Comparison of ENCODE assay signal across 9 mouse cellular contexts in the genomic region with DNA sequence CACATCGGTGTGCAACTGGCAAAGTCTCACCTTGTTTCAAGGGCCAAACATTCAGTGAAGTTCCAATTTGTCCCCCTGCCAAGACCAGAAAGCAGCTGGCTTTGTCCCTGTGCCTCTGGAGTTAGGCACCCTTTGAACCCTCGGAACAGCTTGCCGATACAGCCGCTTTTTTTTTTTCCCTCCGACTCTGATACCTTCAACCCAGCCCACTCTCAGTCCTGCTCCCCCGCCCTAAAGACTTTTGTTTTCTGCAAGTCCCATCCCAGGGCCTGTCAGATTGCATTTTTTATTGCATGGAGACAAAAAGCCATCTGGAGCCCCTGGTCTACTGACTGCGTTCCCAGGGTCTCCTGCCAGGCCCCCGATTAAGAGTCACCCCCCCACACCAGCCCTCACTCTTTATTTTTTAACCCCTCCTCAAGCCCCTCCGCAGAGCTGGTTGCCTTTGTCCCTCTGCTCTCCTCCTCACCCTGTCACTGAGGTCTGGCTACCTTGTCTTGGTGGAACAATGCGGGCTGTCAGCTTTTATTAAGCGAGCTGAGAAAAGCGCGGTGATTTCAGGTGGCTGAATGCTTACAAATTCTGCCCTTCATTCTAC. TPM values are rescaled to one million over a fixed set of nuclear protein-coding genes. Genes with fewer than 3 reads are reported as not detected.
DNase-seq lines count a peak whose midpoint lies in the region; ATAC-seq and TF ChIP-seq lines count a peak whose summit lies in the region.
"Had no signal": no experiment of that assay in that cellular context is flagged by ENCODE, and none has a peak within 500 bp of the region (broad histone marks: within the 10 kb centered on the region; RNA-seq: fewer than 3 reads in every experiment).

No protein-coding gene starts in this region.

- no peaks in the 10 kb centered on the region for H3K36me3 ChIP-seq in embryonic facial prominence, embryonic 10.5 days (replicated peaks)
- no peaks in the 10 kb centered on the region for H3K36me3 ChIP-seq in hindbrain, postnatal 0 days (ENCODE audit: insufficient read depth, low read length)
- H3K36me3 ChIP-seq in midbrain, embryonic 13.5 days: no peaks in the 10 kb centered on the region

- intact Hi-C loops in left cerebral cortex, postnatal 14 days (cut with DNase I): no loop called here

- H3K9me3 ChIP-seq in embryonic facial prominence, embryonic 10.5 days: no peaks in the 10 kb centered on the region
- no peaks in the 10 kb centered on the region for H3K9me3 ChIP-seq in hindbrain, postnatal 0 days (ENCODE audit: low read length)
- 0 out of 2 replicates have a peak, but pooled peaks cover 4% of the 10 kb centered on the region for H3K9me3 ChIP-seq in midbrain, embryonic 13.5 days

- DNase-seq in brain, embryonic 14.5 days (ENCODE audit: low read depth): peak; percentile 93
- DNase-seq in embryonic facial prominence, embryonic 10.5 days (ENCODE audit: low spot score): peak; percentile 53
- peak; percentile 80 for DNase-seq in hindbrain, postnatal 0 days (ENCODE audit: low spot score)
- no peak for DNase-seq in adrenal gland, adult 8-10 months
- DNase-seq in c-Kit-positive CD71-positive TER-119-positive erythroid progenitor cells, embryonic 14.5 days (ENCODE audit: low spot score): no peak
- DNase-seq in left cerebral cortex, postnatal 14 days (ENCODE audit: low spot score in 2 of 2): no peak
- DNase-seq in layer of hippocampus, adult 9-10 months (ENCODE audit: low spot score): no peak

- TF ChIP-seq POLR2A in brain, embryonic 14.5 days (IDR thresholded peaks at IDR 0.05; ENCODE audit: borderline replicate concordance, extremely low read depth, insufficient read depth, insufficient read length, poor library complexity, severe bottlenecking): no peak

- 0 out of 2 replicates have a peak overlapping the region, but pooled peaks have one; percentile 14 for H3K4me2 ChIP-seq in hindbrain, postnatal 0 days (ENCODE audit: low read depth, low read length)
- peak overlapping the region; percentile 42 for H3K4me2 ChIP-seq in midbrain, embryonic 13.5 days (replicated peaks)

- peaks cover 22% of the 10 kb centered on the region for H3K27me3 ChIP-seq in embryonic facial prominence, embryonic 10.5 days (replicated peaks; ENCODE audit: low read depth, poor library complexity, severe bottlenecking)
- H3K27me3 ChIP-seq in hindbrain, postnatal 0 days (ENCODE audit: insufficient read depth, low read length): no peaks in the 10 kb centered on the region
- H3K27me3 ChIP-seq in midbrain, embryonic 13.5 days: 0 out of 2 replicates have a peak, but pooled peaks cover 3% of the 10 kb centered on the region

- H3K4me3 ChIP-seq in embryonic facial prominence, embryonic 10.5 days: peak overlapping the region; percentile 33
- no peak overlapping the region for H3K4me3 ChIP-seq in hindbrain, postnatal 0 days (ENCODE audit: low read length)
- H3K4me3 ChIP-seq in midbrain, embryonic 13.5 days (replicated peaks): no peak overlapping the region

- peak overlapping the region; percentile 86 for H3K27ac ChIP-seq in embryonic facial prominence, embryonic 10.5 days (replicated peaks)
- H3K27ac ChIP-seq in hindbrain, postnatal 0 days: peak overlapping the region; percentile 79
- H3K27ac ChIP-seq in midbrain, embryonic 13.5 days: peak overlapping the region; percentile 95

- 28% methylated on average over 13 of the region's 13 CpGs for WGBS in embryonic facial prominence, embryonic 10.5 days
- WGBS in hindbrain, postnatal 0 days: 9% methylated on average over 13 of the region's 13 CpGs
- whole genome bisulfite sequencing in midbrain, embryonic 13.5 days: 5% methylated on average over 13 of the region's 13 CpGs

- H3K4me1 ChIP-seq in embryonic facial prominence, embryonic 10.5 days: peaks cover 48% of the 10 kb centered on the region
- peaks cover 28% of the 10 kb centered on the region for H3K4me1 ChIP-seq in hindbrain, postnatal 0 days (ENCODE audit: insufficient read depth, low read length)
- H3K4me1 ChIP-seq in midbrain, embryonic 13.5 days (replicated peaks): peaks cover 66% of the 10 kb centered on the region

- no peak for TF ChIP-seq CTCF in brain, embryonic 14.5 days (IDR thresholded peaks at IDR 0.05; ENCODE audit: borderline replicate concordance, extremely low read depth, insufficient read depth, insufficient read length)
- TF ChIP-seq CTCF in hindbrain, postnatal 0 days (IDR thresholded peaks at IDR 0.05; ENCODE audit: low read depth): no peak

- ATAC-seq in hindbrain, postnatal 0 days: peak; percentile 54
- ATAC-seq in midbrain, embryonic 13.5 days: peak; percentile 84

- no peak overlapping the region for H3K9ac ChIP-seq in hindbrain, postnatal 0 days (replicated peaks; ENCODE audit: low read length)
- H3K9ac ChIP-seq in midbrain, embryonic 13.5 days (replicated peaks): no peak overlapping the region

RNA-seq across cellular contexts. Expression of a gene that starts 18.9 kb away (rescaled TPM):
- polyA plus RNA-seq in brain, embryonic 14.5 days (2012; rRNA removed): 0.20 and 0.30 TPM in 2 replicates
- 1.7 and 3.6 TPM in 2 replicates for polyA plus RNA-seq in embryonic facial prominence, embryonic 10.5 days (2016; fragmentation: Nextera tagmentation; extraction: Ambion mirVana)
- not detected in 2 replicates for total RNA-seq in hindbrain, postnatal 0 days (2014; rRNA removed)
- polyA plus RNA-seq in hindbrain, postnatal 0 days (2015; fragmentation: Nextera tagmentation; extraction: Ambion mirVana): 0.15 TPM in 1 of 2 replicates, not detected in the other
- polyA plus RNA-seq in midbrain, embryonic 13.5 days (2015; fragmentation: Nextera tagmentation; extraction: Ambion mirVana): 0.82 and 1.6 TPM in 2 replicates
- under 1 TPM in 1 of 4 experiments, not detected in 3; 0.40 TPM for total RNA-seq in adrenal gland, adult 8-10 months (2022)
- total RNA-seq in left cerebral cortex, postnatal 14 days (2021): not detected
- total RNA-seq: left cerebral cortex, postnatal 25 days had no signal

Comparison
In these comparisons a context has a peak if more than half of its experiments do, and no peak if none do; other contexts are left out.
1. DNase-seq: peak in brain, embryonic 14.5 days (single experiment), embryonic facial prominence, embryonic 10.5 days (single experiment) and hindbrain, postnatal 0 days (single experiment); none in adrenal gland, adult 8-10 months (single experiment), c-Kit-positive CD71-positive TER-119-positive erythroid progenitor cells, embryonic 14.5 days (single experiment), left cerebral cortex, postnatal 14 days (0 of 2) and layer of hippocampus, adult 9-10 months (single experiment).
2. Peak in every context shown above with its lines, with median percentiles within 50 percentile points of each other: H3K27ac ChIP-seq.